Mouse (Mus musculus) thymus, adult 2 months (tissue): Measurements from ENCODE around the gene Dclk2. TPM values are rescaled to one million over a fixed set of nuclear protein-coding genes. Genes with fewer than 3 reads are reported as not detected.

Experiments
- DNase-seq: peaks from one replicate; pipeline ENCODE4 v3.0.0; 2021
- H3K27ac ChIP-seq: fragments of 200-500 bp; 2 replicates; pipeline ENCODE4 v1.5.1; 2012; ENCODE audit warnings: low read length, control low read depth; ENCODE audit not compliant: control insufficient read depth, insufficient read depth
- H3K27me3 ChIP-seq: fragments of 200-500 bp; 2 replicates; pipeline ENCODE4 v1.6.1; 2012; ENCODE audit warnings: mild to moderate bottlenecking, low read length, moderate library complexity, mixed read lengths; ENCODE audit not compliant: control insufficient read depth, insufficient read depth
- H3K36me3 ChIP-seq: fragments of 200-500 bp; 2 replicates; pipeline ENCODE4 v1.6.1; 2012; ENCODE audit warnings: mild to moderate bottlenecking, low read length, moderate library complexity; ENCODE audit not compliant: control insufficient read depth, insufficient read depth
- H3K4me1 ChIP-seq: fragments of 200-500 bp; replicated peaks from 2 replicates; pipeline ENCODE4 v1.6.1; 2012; ENCODE audit warnings: low read length; ENCODE audit not compliant: control insufficient read depth, insufficient read depth
- H3K4me3 ChIP-seq: fragments of 200-500 bp; 2 replicates; pipeline ENCODE4 v1.5.1; 2012; ENCODE audit warnings: mild to moderate bottlenecking, low read length, control low read depth, moderate library complexity; ENCODE audit not compliant: control insufficient read depth, insufficient read depth
- CTCF ChIP-seq: fragments of 200-500 bp; IDR thresholded peaks from 2 replicates; pipeline ENCODE4 v1.5.1; 2012; ENCODE audit warnings: mild to moderate bottlenecking, control low read depth, low read length, moderate library complexity, borderline replicate concordance; ENCODE audit not compliant: control insufficient read depth, poor library complexity, insufficient read depth; ENCODE audit errors: extremely low read depth
- POLR2A ChIP-seq: fragments of 200-500 bp; IDR thresholded peaks from 2 replicates; pipeline ENCODE4 v1.6.1; 2012; ENCODE audit warnings: mild to moderate bottlenecking, low read length, control low read depth, moderate library complexity; ENCODE audit not compliant: control insufficient read depth, poor library complexity, insufficient read depth; ENCODE audit errors: extremely low read depth
- WGBS: fragments of 180-500 bp; shearing (Covaris S2); methylation state at CpG from one replicate; pipeline ENCODE4 v1.1.7; 2018; 5-methylcytosine and 5-hydroxymethylcytosine counted together
- polyA plus RNA-seq: library from polyadenylated mRNA; depleted of rRNA; stranded (reverse); fragments of >200 nt; gene quantifications from 2 replicates; pipeline ENCODE4 v1.2.3, GENCODE M21; 2012; rRNA removed

Gene Dclk2
- polyA plus RNA-seq = 55.5 and 65.8 TPM in 2 replicates

- peak within 1 kb of the TSS; percentile 82 for H3K4me3 ChIP-seq
- peaks cover 13% of the 10 kb centered on the region for H3K4me1 ChIP-seq
- H3K27ac ChIP-seq = no peak within 1 kb of the TSS
- H3K27me3 ChIP-seq = no peaks in the 10 kb centered on the region
- no peaks in the 10 kb centered on the region for H3K36me3 ChIP-seq
- WGBS = under 1% methylated on average over 84 of the region's 91 CpGs
- DNase-seq = peak; percentile 84
- TF ChIP-seq POLR2A (peak; percentile 44; the same call in 1 of the 2 replicates), CTCF (peak; percentile 20; the same call in 1 of the 2 replicates)
These were observed at the start of gene Dclk2 for GRCm38 (mm10) chr3:86920343-86921083. Gene Dclk2, minus strand, starts transcription at chr3:86920852.

- peaks cover 12% of the 10 kb centered on the region for H3K4me1 ChIP-seq
- H3K27me3 ChIP-seq = no peaks in the 10 kb centered on the region
- no peak overlapping the region for H3K27ac ChIP-seq
- 95% methylated on average over 17 of the region's 17 CpGs for WGBS
- no peaks in the 10 kb centered on the region for H3K36me3 ChIP-seq
- no peak overlapping the region for H3K4me3 ChIP-seq
- DNase-seq = no peak
- TF ChIP-seq CTCF = no peak
- no peak for TF ChIP-seq POLR2A
These were observed 42.2 kb upstream of the Dclk2 start for GRCm38 (mm10) chr3:86962665-86963435.

- H3K4me3 ChIP-seq = no peak overlapping the region
- H3K27ac ChIP-seq = peak overlapping the region; percentile 45
- peaks cover 12% of the 10 kb centered on the region for H3K4me1 ChIP-seq
- H3K27me3 ChIP-seq = no peaks in the 10 kb centered on the region
- no peaks in the 10 kb centered on the region for H3K36me3 ChIP-seq
- TF ChIP-seq POLR2A = no peak
- no peak for TF ChIP-seq CTCF
- WGBS = 7% methylated on average over 2 of the region's 2 CpGs
- DNase-seq = peak; percentile 63
These were observed 40.7 kb upstream of the Dclk2 start for GRCm38 (mm10) chr3:86961395-86961669.

- Histone ChIP-seq H3K27me3 (no peaks in the 10 kb centered on the region), H3K27ac (peak overlapping the region; percentile 63), H3K4me1 (peaks cover 12% of the 10 kb centered on the region), H3K4me3 (no peak overlapping the region), H3K36me3 (no peaks in the 10 kb centered on the region)
- WGBS = 21% methylated on average over 17 of the region's 17 CpGs
- peak; percentile 64 for DNase-seq
- no peak for TF ChIP-seq POLR2A
- no peak for TF ChIP-seq CTCF
These were observed 40.2 kb upstream of the Dclk2 start for GRCm38 (mm10) chr3:86960656-86961394.

- Histone ChIP-seq H3K27ac (no peak overlapping the region), H3K4me1 (peaks cover 15% of the 10 kb centered on the region), H3K27me3 (no peaks in the 10 kb centered on the region), H3K4me3 (no peak overlapping the region), H3K36me3 (no peaks in the 10 kb centered on the region)
- no peak for DNase-seq
- TF ChIP-seq POLR2A = no peak
- no peak for TF ChIP-seq CTCF
- 48% methylated on average over 7 of the region's 7 CpGs for whole genome bisulfite sequencing
These were observed 38.4 kb upstream of the Dclk2 start for GRCm38 (mm10) chr3:86959088-86959487.

GRCm38 (mm10) chr3:86955376-86955775, 34.7 kb upstream of the Dclk2 start:
- TF ChIP-seq CTCF (no peak), POLR2A (no peak)
- no peak overlapping the region for H3K4me3 ChIP-seq

More at GRCm38 (mm10) chr3:86955376-86955775, 34.7 kb upstream of the Dclk2 start:
- DNase-seq = no peak
- Histone ChIP-seq H3K27me3 (no peaks in the 10 kb centered on the region), H3K36me3 (no peaks in the 10 kb centered on the region), H3K27ac (no peak overlapping the region), H3K4me1 (peaks cover 11% of the 10 kb centered on the region)
- 26% methylated on average over 4 of the region's 4 CpGs for WGBS
